Comparison of ENCODE assay signal across 9 mouse cellular contexts in genomic region chr3:87982836-87983601, GRCm38 (mm10). TPM values are rescaled to one million over a fixed set of nuclear protein-coding genes. Genes with fewer than 3 reads are reported as not detected.
DNase-seq lines count a peak whose midpoint lies in the region; ATAC-seq and TF ChIP-seq lines count a peak whose summit lies in the region.
"Had no signal": no experiment of that assay in that cellular context is flagged by ENCODE, and none has a peak within 500 bp of the region (broad histone marks: within the 10 kb centered on the region; RNA-seq: fewer than 3 reads in every experiment).

No protein-coding gene starts in this region.

- DNase-seq in ovary, postnatal 36 days (ENCODE audit: low spot score) = peak; percentile 2
- no peak for DNase-seq in ovary, postnatal 14 days (ENCODE audit: low spot score)
- peak; percentile 75 for DNase-seq in gastrocnemius, adult 2 months
- DNase-seq in hindbrain, postnatal 0 days (ENCODE audit: low spot score) = no peak
- DNase-seq in liver, embryonic 14.5 days (ENCODE audit: low read depth in 3 of 3, low spot score in 3 of 3) = no peak
- DNase-seq in frontal cortex, postnatal 14 days (ENCODE audit: low spot score in 2 of 2) = no peak

- H3K9ac ChIP-seq in hindbrain, postnatal 0 days (replicated peaks; ENCODE audit: low read length) = no peak overlapping the region; the same call in 1 of the 2 replicates
- no peak overlapping the region for H3K9ac ChIP-seq in liver, embryonic 14.5 days (replicated peaks)
- no peak overlapping the region for H3K9ac ChIP-seq in neural tube, embryonic 15.5 days (replicated peaks)

- H3K27ac ChIP-seq in gastrocnemius, adult 2 months = peak overlapping the region; percentile 92
- H3K27ac ChIP-seq in hindbrain, postnatal 0 days = peak overlapping the region; percentile 58; the same call in 1 of the 2 replicates
- H3K27ac ChIP-seq in liver, embryonic 14.5 days = peak overlapping the region; percentile 19
- peak overlapping the region; percentile 75 for H3K27ac ChIP-seq in neural tube, embryonic 15.5 days (replicated peaks)

- 0 out of 2 replicates have a peak overlapping the region, but pooled peaks have one; percentile 0 for H3K4me2 ChIP-seq in hindbrain, postnatal 0 days (ENCODE audit: low read depth, low read length)
- 0 out of 2 replicates have a peak overlapping the region, but pooled peaks have one; percentile 18 for H3K4me2 ChIP-seq in liver, embryonic 14.5 days (ENCODE audit: low read depth)
- peak overlapping the region; percentile 21 for H3K4me2 ChIP-seq in neural tube, embryonic 15.5 days

- peak overlapping the region; percentile 58 for H3K4me3 ChIP-seq in gastrocnemius, adult 2 months
- H3K4me3 ChIP-seq in hindbrain, postnatal 0 days (ENCODE audit: low read length) = no peak overlapping the region
- H3K4me3 ChIP-seq in liver, embryonic 14.5 days (ENCODE audit: insufficient read depth in 1 of 2, low read depth in 2 of 2, low read length in 2 of 2) = no peak overlapping the region
- H3K4me3 ChIP-seq in neural tube, embryonic 15.5 days (replicated peaks) = no peak overlapping the region

- no peaks in the 10 kb centered on the region for H3K27me3 ChIP-seq in hindbrain, postnatal 0 days (ENCODE audit: insufficient read depth, low read length)
- no peaks in the 10 kb centered on the region for H3K27me3 ChIP-seq in liver, embryonic 14.5 days (ENCODE audit: control insufficient read depth, insufficient read depth, low read length)
- H3K27me3 ChIP-seq in neural tube, embryonic 15.5 days (replicated peaks) = no peaks in the 10 kb centered on the region

- no peak for TF ChIP-seq EP300 in liver, embryonic 14.5 days (IDR thresholded peaks at IDR 0.05; ENCODE audit: low read depth)

- no peak for TF ChIP-seq CTCF in gastrocnemius, adult 2 months (IDR thresholded peaks at IDR 0.05)
- no peak for TF ChIP-seq CTCF in hindbrain, postnatal 0 days (IDR thresholded peaks at IDR 0.05; ENCODE audit: low read depth)
- TF ChIP-seq CTCF in liver, embryonic 14.5 days (IDR thresholded peaks at IDR 0.05; ENCODE audit: low read depth) = no peak

- no peaks in the 10 kb centered on the region for H3K9me3 ChIP-seq in hindbrain, postnatal 0 days (ENCODE audit: low read length)
- H3K9me3 ChIP-seq in liver, embryonic 14.5 days (ENCODE audit: control insufficient read depth, low read length) = no peaks in the 10 kb centered on the region
- H3K9me3 ChIP-seq in neural tube, embryonic 15.5 days (replicated peaks) = no peaks in the 10 kb centered on the region

- peaks cover 19% of the 10 kb centered on the region for H3K4me1 ChIP-seq in hindbrain, postnatal 0 days (ENCODE audit: insufficient read depth, low read length)
- peaks cover 0 to 22% of the 10 kb centered on the region in 2 experiments; a peak in 2 of 4 replicates for H3K4me1 ChIP-seq in liver, embryonic 14.5 days (replicated peaks; ENCODE audit: control insufficient read depth in 2 of 2, insufficient read depth in 2 of 2, low read length in 1 of 2)
- peaks cover 75% of the 10 kb centered on the region for H3K4me1 ChIP-seq in neural tube, embryonic 15.5 days

- 16% methylated on average over 13 of the region's 13 CpGs for WGBS in hindbrain, postnatal 0 days
- WGBS in liver, embryonic 14.5 days (ENCODE audit: insufficient replicate concordance) = 11% methylated on average over 13 of the region's 13 CpGs
- WGBS in neural tube, embryonic 15.5 days = 10% methylated on average over 13 of the region's 13 CpGs

- intact Hi-C loops in gastrocnemius, adult 2 months (cut with DNase I) = no loop called here

- ATAC-seq in hindbrain, postnatal 0 days = 0 out of 2 replicates have a peak, but pooled peaks have one; percentile 1
- peak; percentile 43; the same call in 1 of the 2 replicates for ATAC-seq in liver, embryonic 14.5 days (ENCODE audit: insufficient read depth)
- no peak for ATAC-seq in neural tube, embryonic 15.5 days (ENCODE audit: low FRiP score)
- ATAC-seq in activated CD4-positive, CD25-positive, alpha-beta regulatory T cell, adult 4 months = no peak

- H3K36me3 ChIP-seq in hindbrain, postnatal 0 days (ENCODE audit: insufficient read depth, low read length) = no peaks in the 10 kb centered on the region
- no peaks in the 10 kb centered on the region for H3K36me3 ChIP-seq in liver, embryonic 14.5 days (replicated peaks; ENCODE audit: control insufficient read depth, insufficient read depth, low read depth)
- H3K36me3 ChIP-seq in neural tube, embryonic 15.5 days = no peaks in the 10 kb centered on the region

RNA-seq across cellular contexts. Expression of gene Nes, which starts 12.1 kb away (rescaled TPM):
- 10 to 100 TPM in 1 of 2 experiments, 1 to 10 TPM in 1; 9.1 to 17.2 TPM for total RNA-seq in gastrocnemius, adult 2 months (2021)
- 37.2 and 40.0 TPM in 2 replicates for total RNA-seq in hindbrain, postnatal 0 days (2014; rRNA removed)
- polyA plus RNA-seq in hindbrain, postnatal 0 days (2015; fragmentation: Nextera tagmentation; extraction: Ambion mirVana) = 14.9 and 15.7 TPM in 2 replicates
- 0.78 and 1.1 TPM in 2 replicates for polyA plus RNA-seq in liver, embryonic 14.5 days (2012; rRNA removed)
- 0.80 and 0.83 TPM in 2 replicates for polyA plus RNA-seq in liver, embryonic 14.5 days (2014; fragmentation: Nextera tagmentation; extraction: Ambion mirVana)
- 22.5 and 22.8 TPM in 2 replicates for polyA plus RNA-seq in neural tube, embryonic 15.5 days (2015; fragmentation: Nextera tagmentation; extraction: Ambion mirVana)
- not detected for polyA plus RNA-seq in activated CD4-positive, CD25-positive, alpha-beta regulatory T cell, adult 4 months (2017; shearing (Covaris generic))

RNA-seq across cellular contexts. Expression of gene Bcan, which starts 17.0 kb away (rescaled TPM):
- total RNA-seq in gastrocnemius, adult 2 months (2021) = not detected
- total RNA-seq in hindbrain, postnatal 0 days (2014; rRNA removed) = 318 and 347 TPM in 2 replicates
- 229 and 237 TPM in 2 replicates for polyA plus RNA-seq in hindbrain, postnatal 0 days (2015; fragmentation: Nextera tagmentation; extraction: Ambion mirVana)
- polyA plus RNA-seq in liver, embryonic 14.5 days (2012; rRNA removed) = 0.08 TPM in 1 of 2 replicates, not detected in the other
- not detected in 2 replicates for polyA plus RNA-seq in liver, embryonic 14.5 days (2014; fragmentation: Nextera tagmentation; extraction: Ambion mirVana)
- polyA plus RNA-seq in neural tube, embryonic 15.5 days (2015; fragmentation: Nextera tagmentation; extraction: Ambion mirVana) = 127 and 139 TPM in 2 replicates
- not detected for polyA plus RNA-seq in activated CD4-positive, CD25-positive, alpha-beta regulatory T cell, adult 4 months (2017; shearing (Covaris generic))
- total RNA-seq: neutrophil, adult 5-6 weeks had no signal

RNA-seq across cellular contexts. Expression of gene Crabp2, which starts 34.6 kb away (rescaled TPM):
- total RNA-seq in gastrocnemius, adult 2 months (2021) = under 1 TPM in 1 of 2 experiments, not detected in 1; 0.42 TPM
- total RNA-seq in hindbrain, postnatal 0 days (2014; rRNA removed) = 9.8 and 28.6 TPM in 2 replicates
- 44.5 and 46.3 TPM in 2 replicates for polyA plus RNA-seq in hindbrain, postnatal 0 days (2015; fragmentation: Nextera tagmentation; extraction: Ambion mirVana)
- 0.17 and 0.23 TPM in 2 replicates for polyA plus RNA-seq in liver, embryonic 14.5 days (2012; rRNA removed)
- 0.10 and 0.15 TPM in 2 replicates for polyA plus RNA-seq in liver, embryonic 14.5 days (2014; fragmentation: Nextera tagmentation; extraction: Ambion mirVana)
- 81.1 and 86.0 TPM in 2 replicates for polyA plus RNA-seq in neural tube, embryonic 15.5 days (2015; fragmentation: Nextera tagmentation; extraction: Ambion mirVana)
- polyA plus RNA-seq in activated CD4-positive, CD25-positive, alpha-beta regulatory T cell, adult 4 months (2017; shearing (Covaris generic)) = not detected
- total RNA-seq: neutrophil, adult 5-6 weeks had no signal

RNA-seq across cellular contexts. Expression of gene Hapln2, which starts 44.4 kb away (rescaled TPM):
- total RNA-seq in gastrocnemius, adult 2 months (2021) = not detected
- 0.47 and 0.50 TPM in 2 replicates for total RNA-seq in hindbrain, postnatal 0 days (2014; rRNA removed)
- polyA plus RNA-seq in hindbrain, postnatal 0 days (2015; fragmentation: Nextera tagmentation; extraction: Ambion mirVana) = 1.2 and 1.5 TPM in 2 replicates
- not detected in 2 replicates for polyA plus RNA-seq in liver, embryonic 14.5 days (2012; rRNA removed)
- polyA plus RNA-seq in liver, embryonic 14.5 days (2014; fragmentation: Nextera tagmentation; extraction: Ambion mirVana) = not detected in 2 replicates
- polyA plus RNA-seq in neural tube, embryonic 15.5 days (2015; fragmentation: Nextera tagmentation; extraction: Ambion mirVana) = 0.34 and 0.90 TPM in 2 replicates
- polyA plus RNA-seq in activated CD4-positive, CD25-positive, alpha-beta regulatory T cell, adult 4 months (2017; shearing (Covaris generic)) = not detected
- total RNA-seq: neutrophil, adult 5-6 weeks had no signal

RNA-seq across cellular contexts. Expression of gene Rrnad1, which starts 52.5 kb away (rescaled TPM):
- 1 to 10 TPM; 4.7 to 5.0 TPM for total RNA-seq in gastrocnemius, adult 2 months (2021)
- 19.4 and 36.4 TPM in 2 replicates for total RNA-seq in hindbrain, postnatal 0 days (2014; rRNA removed)
- polyA plus RNA-seq in hindbrain, postnatal 0 days (2015; fragmentation: Nextera tagmentation; extraction: Ambion mirVana) = 18.1 and 19.3 TPM in 2 replicates
- 8.9 and 9.2 TPM in 2 replicates for polyA plus RNA-seq in liver, embryonic 14.5 days (2012; rRNA removed)
- 3.5 and 3.6 TPM in 2 replicates for polyA plus RNA-seq in liver, embryonic 14.5 days (2014; fragmentation: Nextera tagmentation; extraction: Ambion mirVana)
- polyA plus RNA-seq in neural tube, embryonic 15.5 days (2015; fragmentation: Nextera tagmentation; extraction: Ambion mirVana) = 19.3 and 19.7 TPM in 2 replicates
- polyA plus RNA-seq in activated CD4-positive, CD25-positive, alpha-beta regulatory T cell, adult 4 months (2017; shearing (Covaris generic)) = 10 to 100 TPM; 16.3 to 19.7 TPM

Comparison
In these comparisons a context has a peak if more than half of its experiments do, and no peak if none do; other contexts are left out.
1. DNase-seq: peak in ovary, postnatal 36 days (single experiment) and gastrocnemius, adult 2 months (single experiment); none in ovary, postnatal 14 days (single experiment), hindbrain, postnatal 0 days (single experiment), liver, embryonic 14.5 days (0 of 3) and frontal cortex, postnatal 14 days (0 of 2).
2. H3K27ac ChIP-seq: peak in every context shown above with its lines; median percentile 92 in gastrocnemius, adult 2 months; 75 in neural tube, embryonic 15.5 days; 58 in hindbrain, postnatal 0 days; 19 in liver, embryonic 14.5 days.
3. ATAC-seq: peak in hindbrain, postnatal 0 days (single experiment) and liver, embryonic 14.5 days (single experiment); none in neural tube, embryonic 15.5 days (single experiment) and activated CD4-positive, CD25-positive, alpha-beta regulatory T cell, adult 4 months (single experiment).
4. RNA of gene Bcan, which starts 17.0 kb away (polyA plus RNA-seq): 229 to 237 TPM in hindbrain, postnatal 0 days and 127 to 139 TPM in neural tube, embryonic 15.5 days; 0.08 TPM in liver, embryonic 14.5 days and not detected in activated CD4-positive, CD25-positive, alpha-beta regulatory T cell, adult 4 months; every median in the first group is over 100 times any median in the second.
5. RNA of gene Crabp2, which starts 34.6 kb away (polyA plus RNA-seq): 81.1 to 86.0 TPM in neural tube, embryonic 15.5 days and 44.5 to 46.3 TPM in hindbrain, postnatal 0 days; 0.10 to 0.23 TPM in liver, embryonic 14.5 days and not detected in activated CD4-positive, CD25-positive, alpha-beta regulatory T cell, adult 4 months; every median in the first group is over 10 times any median in the second.
6. Peak in every context shown above with its lines, with median percentiles within 50 percentile points of each other: H3K4me2 ChIP-seq.